Mouse (Mus musculus) limb, embryonic 14.5 days (tissue): ENCODE data around the gene Clec3b. TPM values are rescaled to one million over a fixed set of nuclear protein-coding genes. Genes with fewer than 3 reads are reported as not detected.

Source experiments
- ATAC-seq: fragments of 200-750 bp; cut with Nextera tagmentation; 2 replicates; pipeline ENCODE4 v1.8.0; 2017; ENCODE audit warnings: low read depth, moderate number of reproducible peaks, moderate TSS enrichment; ENCODE audit not compliant: low FRiP score
- DNase-seq: peaks from one replicate; pipeline ENCODE4 v3.0.0-alpha.2; 2015; ENCODE audit warnings: low spot score
- H3K27ac ChIP-seq: fragments of 300-500 bp; sonication (generic); replicated peaks from 2 replicates; pipeline ENCODE4 v1.5.1; 2014; ENCODE audit warnings: low read depth, mild to moderate bottlenecking, low read length, moderate library complexity, mixed read lengths
- H3K27me3 ChIP-seq: fragments of 300-500 bp; sonication (generic); 2 replicates; pipeline ENCODE4 v1.6.1; 2014; ENCODE audit warnings: low read length, mixed read lengths; ENCODE audit not compliant: control insufficient read depth, insufficient read depth
- H3K36me3 ChIP-seq: fragments of 300-500 bp; sonication (generic); 2 replicates; pipeline ENCODE4 v1.6.1; 2014; ENCODE audit warnings: mild to moderate bottlenecking, low read length, moderate library complexity, mixed read lengths; ENCODE audit not compliant: control insufficient read depth, insufficient read depth
- H3K4me1 ChIP-seq: fragments of 300-500 bp; sonication (generic); 2 replicates; pipeline ENCODE4 v1.6.1; 2014; ENCODE audit warnings: antibody characterized with exemption, low read length, mixed read lengths; ENCODE audit not compliant: control insufficient read depth, insufficient read depth
- H3K4me2 ChIP-seq: fragments of 300-500 bp; sonication (generic); replicated peaks from 2 replicates; pipeline ENCODE4 v1.6.1; 2014; ENCODE audit warnings: low read depth, mild to moderate bottlenecking, low read length, moderate library complexity; ENCODE audit not compliant: severe bottlenecking
- H3K4me3 ChIP-seq: fragments of 300-500 bp; sonication (generic); replicated peaks from 2 replicates; pipeline ENCODE4 v1.5.1; 2014; ENCODE audit warnings: low read length
- H3K9ac ChIP-seq: fragments of 300-500 bp; sonication (generic); 2 replicates; pipeline ENCODE4 v1.6.1; 2014; ENCODE audit warnings: mild to moderate bottlenecking, low read depth, low read length, moderate library complexity; ENCODE audit not compliant: severe bottlenecking
- H3K9me3 ChIP-seq: fragments of 300-500 bp; sonication (generic); 2 replicates; pipeline ENCODE4 v1.6.1; 2016; ENCODE audit warnings: low read length; ENCODE audit not compliant: control insufficient read depth
- POLR2A ChIP-seq: fragments of 200-500 bp; IDR thresholded peaks from 2 replicates; pipeline ENCODE4 v1.8.0; 2012; ENCODE audit warnings: inconsistent platforms, mild to moderate bottlenecking, moderate library complexity, borderline replicate concordance; ENCODE audit not compliant: insufficient read depth, insufficient read length; ENCODE audit errors: extremely low read depth
- WGBS: fragments of 180-500 bp; shearing (Covaris S2); extraction: QIAGEN DNeasy Blood & Tissue Kit; methylation state at CpG from one replicate; pipeline ENCODE4 v1.1.7; 2014; 5-methylcytosine and 5-hydroxymethylcytosine counted together
- polyA plus RNA-seq, 2 experiments: library from polyadenylated mRNA; depleted of rRNA in 1 of 2; stranded (reverse) in 1 of 2; unstranded in 1 of 2; fragments of >200 nt; fragmentation: Nextera tagmentation in 1 of 2; extraction: Ambion mirVana in 1 of 2; gene quantifications; 2 replicates each; pipeline versions ENCODE4 v1.2.1 to v1.2.3; 2012 to 2014

Gene Clec3b
- polyA plus RNA-seq, 2 experiments = 1.6 to 21.0 TPM

- no peak overlapping the region for H3K9ac ChIP-seq
- WGBS = 90% methylated on average over 6 of the region's 6 CpGs
- DNase-seq (no peak), ATAC-seq (no peak)
- H3K9me3 ChIP-seq = no peaks in the 10 kb centered on the region
- H3K36me3 ChIP-seq = no peaks in the 10 kb centered on the region
- H3K27ac ChIP-seq = no peak overlapping the region
- H3K4me3 ChIP-seq = no peak overlapping the region
- no peaks in the 10 kb centered on the region for H3K27me3 ChIP-seq
- no peak for TF ChIP-seq POLR2A
- H3K4me2 ChIP-seq = no peak overlapping the region
- no peaks in the 10 kb centered on the region for H3K4me1 ChIP-seq
These were observed 29.3 kb downstream of the Clec3b start for GRCm38 (mm10) chr9:123180003-123180402.

GRCm38 (mm10) chr9:123183226-123183625 lies 32.5 kb downstream of the Clec3b start:
- Histone ChIP-seq H3K9ac (no peak overlapping the region), H3K27ac (no peak overlapping the region), H3K4me3 (no peak overlapping the region), H3K9me3 (no peaks in the 10 kb centered on the region), H3K4me2 (no peak overlapping the region), H3K4me1 (no peaks in the 10 kb centered on the region), H3K27me3 (no peaks in the 10 kb centered on the region), H3K36me3 (no peaks in the 10 kb centered on the region)
- TF ChIP-seq POLR2A = no peak
- 80% methylated on average over 8 of the region's 8 CpGs for WGBS
- ATAC-seq = no peak
- no peak for DNase-seq

DNA sequence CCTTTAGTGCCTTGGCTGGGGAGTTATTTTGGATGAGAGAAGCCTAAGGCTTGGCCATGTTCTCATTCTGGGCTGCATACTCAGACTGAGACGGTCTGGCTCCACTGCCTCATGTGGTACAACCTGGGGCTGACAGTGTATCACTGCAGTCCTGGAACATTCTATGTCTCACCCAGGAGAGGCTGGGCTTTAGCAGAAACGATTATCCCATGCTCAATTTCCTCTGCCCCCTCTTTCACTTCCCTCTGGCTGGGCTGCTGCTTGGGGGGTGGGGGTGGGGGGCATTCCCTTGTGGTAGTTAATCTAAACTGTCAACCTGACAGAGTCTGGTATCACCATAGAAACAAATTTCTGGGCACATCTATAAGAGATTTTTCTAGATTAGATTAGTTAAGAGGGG lies 34.8 kb downstream of the Clec3b start:
- no peak overlapping the region for H3K4me3 ChIP-seq
- 40% methylated on average over 2 of the region's 2 CpGs for WGBS
- H3K27me3 ChIP-seq = no peaks in the 10 kb centered on the region
- H3K9ac ChIP-seq = no peak overlapping the region
- no peak for DNase-seq
- H3K4me1 ChIP-seq = no peaks in the 10 kb centered on the region
- no peak overlapping the region for H3K4me2 ChIP-seq
- no peak for TF ChIP-seq POLR2A
- H3K36me3 ChIP-seq = no peaks in the 10 kb centered on the region
- no peaks in the 10 kb centered on the region for H3K9me3 ChIP-seq
- ATAC-seq = no peak
- H3K27ac ChIP-seq = no peak overlapping the region

DNA sequence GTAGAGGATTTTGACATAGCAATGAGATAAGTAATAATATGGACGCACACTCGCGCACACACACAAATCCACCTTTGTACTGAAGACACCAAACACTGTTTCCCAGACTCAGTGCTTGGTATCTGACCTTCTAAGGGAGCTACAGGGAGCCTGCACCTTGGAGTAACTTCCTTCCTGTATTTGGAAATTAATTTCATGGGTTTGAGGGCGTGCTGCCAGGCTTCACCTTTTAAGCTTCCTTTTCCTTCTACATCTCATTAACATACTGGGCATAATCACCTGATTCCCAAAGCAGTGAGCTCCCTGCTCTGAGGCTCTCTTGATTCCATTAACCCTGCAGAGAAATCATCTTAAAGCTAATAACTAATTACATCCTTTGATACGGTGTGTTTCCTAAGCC lies 35.4 kb downstream of the Clec3b start:
- DNase-seq (no peak), ATAC-seq (no peak)
- TF ChIP-seq POLR2A = no peak
- H3K27ac ChIP-seq = no peak overlapping the region
- no peaks in the 10 kb centered on the region for H3K36me3 ChIP-seq
- no peak overlapping the region for H3K9ac ChIP-seq
- no peaks in the 10 kb centered on the region for H3K9me3 ChIP-seq
- H3K4me1 ChIP-seq = no peaks in the 10 kb centered on the region
- H3K27me3 ChIP-seq = no peaks in the 10 kb centered on the region
- no peak overlapping the region for H3K4me3 ChIP-seq
- H3K4me2 ChIP-seq = no peak overlapping the region
- WGBS = 78% methylated on average over 5 of the region's 5 CpGs

DNA sequence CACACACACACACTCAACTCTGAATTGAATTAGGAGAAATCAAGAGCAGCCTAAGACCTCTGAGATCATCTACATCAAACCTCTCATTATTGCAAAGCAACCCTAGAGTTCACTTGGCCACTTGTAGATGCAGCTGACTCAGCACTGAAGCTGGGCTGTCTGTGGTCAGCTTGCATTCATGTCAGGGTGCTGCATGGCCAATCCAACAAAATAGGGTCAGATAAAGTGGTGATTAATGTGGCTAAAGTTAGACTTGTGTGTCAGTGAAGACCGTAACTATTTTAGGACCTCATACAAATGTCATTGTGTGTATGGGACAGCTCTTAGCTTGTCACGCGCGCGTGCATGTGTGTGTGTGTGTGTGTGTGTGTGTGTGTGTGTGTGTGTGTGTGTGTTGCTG lies 36.8 kb downstream of the Clec3b start:
- Histone ChIP-seq H3K27me3 (no peaks in the 10 kb centered on the region), H3K36me3 (no peaks in the 10 kb centered on the region), H3K9me3 (no peaks in the 10 kb centered on the region), H3K9ac (no peak overlapping the region), H3K27ac (no peak overlapping the region), H3K4me2 (no peak overlapping the region), H3K4me1 (no peaks in the 10 kb centered on the region), H3K4me3 (no peak overlapping the region)
- TF ChIP-seq POLR2A = no peak
- DNase-seq (no peak), ATAC-seq (no peak)
- WGBS = 93% methylated on average over 5 of the region's 5 CpGs

DNA sequence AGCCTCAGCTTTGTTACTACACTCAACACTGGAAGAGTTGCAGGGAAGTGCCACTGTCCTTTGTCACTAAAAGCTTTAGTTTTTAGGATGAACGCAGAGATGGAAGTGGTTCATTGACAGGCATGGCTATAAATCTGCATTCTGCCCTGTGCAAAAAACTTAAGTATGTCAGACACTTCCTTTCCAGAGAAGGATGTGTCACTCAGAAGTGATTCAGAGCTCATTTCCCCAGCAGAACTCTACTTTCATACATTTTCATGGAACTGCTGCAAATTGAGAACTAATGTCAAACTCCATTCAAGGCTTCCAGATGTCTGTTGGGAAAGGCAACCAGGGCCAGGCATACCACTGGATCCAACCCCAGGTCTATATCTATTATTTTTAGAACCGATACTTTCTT lies 37.5 kb downstream of the Clec3b start:
- H3K27me3 ChIP-seq = no peaks in the 10 kb centered on the region
- no peak overlapping the region for H3K4me2 ChIP-seq
- ATAC-seq (no peak), DNase-seq (no peak)
- WGBS = 66% methylated on average over 2 of the region's 2 CpGs
- no peaks in the 10 kb centered on the region for H3K4me1 ChIP-seq
- H3K9ac ChIP-seq = no peak overlapping the region
- TF ChIP-seq POLR2A = no peak
- no peak overlapping the region for H3K27ac ChIP-seq
- no peaks in the 10 kb centered on the region for H3K9me3 ChIP-seq
- no peak overlapping the region for H3K4me3 ChIP-seq
- no peaks in the 10 kb centered on the region for H3K36me3 ChIP-seq
